Mouse (Mus musculus) v-Abl transformed pro-B cells (cell line): Measurements from ENCODE around the gene Pramel4.
"Not testable (repeated sequence)": the region's sequence is repeated elsewhere in the genome, so short reads cannot be mapped to it uniquely, and the experiment has no call there.

ENCODE experiments used
- in situ Hi-C, 2 experiments: fragments of 400-800 bp; cut with MboI; formaldehyde crosslinking; loops; one replicate each; pipeline ENCODE4 v1.15.1; 2025; ENCODE audit not compliant: unreplicated experiment in 2 of 2

Gene Pramel4

DNA sequence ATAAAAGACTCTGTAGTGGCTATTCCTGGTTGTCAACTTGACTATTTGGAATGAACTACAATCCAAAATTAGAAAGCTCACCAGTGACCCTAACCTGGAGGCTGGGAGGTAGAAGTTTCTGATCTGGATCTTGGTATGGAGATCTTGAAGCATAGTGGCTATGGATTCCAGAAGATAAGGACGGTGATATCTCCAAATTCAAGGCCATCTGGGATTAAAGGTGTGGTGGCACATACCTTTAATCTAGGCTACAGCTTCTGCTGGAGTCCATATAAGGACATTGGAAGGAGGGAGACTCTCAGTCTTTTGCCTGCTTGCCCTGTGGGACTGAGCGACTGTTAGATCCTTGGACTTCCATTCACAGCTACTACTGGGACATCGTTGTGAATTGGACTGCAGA lies at the start of gene Pramel4:
Pramel4 (plus strand) TSS at position 301 of the 400 bp plus-strand sequence.
- in situ Hi-C loops: not testable (repeated sequence)

GRCm38 (mm10) chr4:144106174-144106573 lies 47.2 kb downstream of the Pramel4 start, which contains the start of gene Gm13102:
TSS of gene Gm13102 (plus strand) at chr4:144106474.
- in situ Hi-C loops: not testable (repeated sequence)
